Mouse (Mus musculus) kidney, postnatal 0 days (tissue): ENCODE measurements around the gene Gm20388. TPM values are rescaled to one million over a fixed set of nuclear protein-coding genes. Genes with fewer than 3 reads are reported as not detected.

Experiments
- ATAC-seq: fragments of 200-750 bp; cut with Nextera tagmentation; replicated peaks from 2 replicates; pipeline ENCODE4 v1.8.0; 2017; ENCODE audit warnings: low read depth, moderate number of reproducible peaks, moderate TSS enrichment, moderate library complexity; ENCODE audit not compliant: low FRiP score
- DNase-seq: peaks from one replicate; pipeline ENCODE4 v3.0.0-alpha.2; 2016; ENCODE audit warnings: low spot score
- H3K27ac ChIP-seq: fragments of 300-500 bp; sonication (generic); 2 replicates; pipeline ENCODE4 v1.5.1; 2014; ENCODE audit warnings: mild to moderate bottlenecking
- H3K27me3 ChIP-seq: fragments of 300-500 bp; sonication (generic); 2 replicates; pipeline ENCODE4 v1.6.1; 2014; ENCODE audit warnings: low read length, mixed read lengths; ENCODE audit not compliant: insufficient read depth
- H3K36me3 ChIP-seq: fragments of 300-500 bp; sonication (generic); 2 replicates; pipeline ENCODE4 v1.6.1; 2014; ENCODE audit warnings: low read length, mixed read lengths; ENCODE audit not compliant: insufficient read depth
- H3K4me1 ChIP-seq: fragments of 300-500 bp; sonication (generic); replicated peaks from 2 replicates; pipeline ENCODE4 v1.6.1; 2014; ENCODE audit warnings: antibody characterized with exemption, low read length, mixed read lengths; ENCODE audit not compliant: insufficient read depth
- H3K4me2 ChIP-seq: fragments of 300-500 bp; sonication (generic); 2 replicates; pipeline ENCODE4 v1.6.1; 2014; ENCODE audit warnings: mild to moderate bottlenecking, low read length, moderate library complexity, mixed read lengths
- H3K4me3 ChIP-seq: fragments of 300-500 bp; sonication (generic); replicated peaks from 2 replicates; pipeline ENCODE4 v1.5.1; 2014; ENCODE audit warnings: low read depth, low read length
- H3K9ac ChIP-seq: fragments of 300-500 bp; sonication (generic); 2 replicates; pipeline ENCODE4 v1.6.1; 2014; ENCODE audit warnings: low read depth, low read length
- H3K9me3 ChIP-seq: fragments of 300-500 bp; sonication (generic); replicated peaks from 2 replicates; pipeline ENCODE4 v1.6.1; 2016; ENCODE audit warnings: low read length, inconsistent platforms, mixed read lengths
- CTCF ChIP-seq: IDR thresholded peaks from 2 replicates; pipeline ENCODE4 v1.5.1; 2016; ENCODE audit warnings: antibody characterized with exemption, low read depth, mild to moderate bottlenecking, moderate library complexity
- WGBS: fragments of 180-500 bp; shearing (Covaris S2); extraction: QIAGEN DNeasy Blood & Tissue Kit; methylation state at CpG from one replicate; pipeline ENCODE4 v1.1.7; 2014; 5-methylcytosine and 5-hydroxymethylcytosine counted together
- polyA plus RNA-seq: library from polyadenylated mRNA; unstranded; fragments of >200 nt; fragmentation: Nextera tagmentation; extraction: Ambion mirVana; gene quantifications from 2 replicates; pipeline ENCODE4 v1.2.1, GENCODE M21; 2015

Gene Gm20388
- polyA plus RNA-seq, 1 experiment from 2014 or later, result not detected

- no peak overlapping the region for H3K9ac ChIP-seq
- H3K4me3 ChIP-seq, result no peak overlapping the region
- no peak for TF ChIP-seq CTCF
- no peaks in the 10 kb centered on the region for H3K9me3 ChIP-seq
- no peaks in the 10 kb centered on the region for H3K27me3 ChIP-seq
- H3K36me3 ChIP-seq, result no peaks in the 10 kb centered on the region
- H3K27ac ChIP-seq, result no peak overlapping the region
- peaks cover 4% of the 10 kb centered on the region; the same call in 1 of the 2 replicates for H3K4me1 ChIP-seq
- WGBS, result 38% methylated on average over 3 of the region's 4 CpGs
- no peak overlapping the region for H3K4me2 ChIP-seq
- ATAC-seq, result no peak
- DNase-seq, result no peak
These were observed 3851.2 kb downstream of the Gm20388 start for GRCm38 (mm10) chr8:123761883-123762270.

DNA sequence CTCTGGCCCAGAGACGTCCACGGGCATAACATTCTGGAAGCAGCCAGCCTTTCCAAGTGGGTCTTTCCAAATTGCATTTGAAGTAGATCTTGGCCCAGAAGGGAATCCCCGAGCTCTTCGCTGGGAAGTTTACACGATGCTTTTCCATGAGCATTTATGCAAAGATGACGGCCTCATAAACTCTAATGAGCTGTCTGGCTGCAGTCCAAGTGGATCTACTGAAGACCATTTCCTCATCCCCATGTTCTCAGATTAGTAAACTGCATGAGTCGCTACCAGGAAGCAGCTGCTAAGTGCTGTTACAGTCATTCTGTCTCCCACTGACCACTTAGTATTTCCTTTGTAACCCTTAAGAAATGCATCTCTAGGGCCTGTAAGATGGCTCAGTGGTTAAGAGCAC is 3852.7 kb downstream of the Gm20388 start:
- peak; percentile 82 for DNase-seq
- no peak for ATAC-seq
- Histone ChIP-seq H3K4me1 (peaks cover 4% of the 10 kb centered on the region; the same call in 1 of the 2 replicates), H3K27ac (no peak overlapping the region), H3K4me3 (no peak overlapping the region), H3K36me3 (no peaks in the 10 kb centered on the region), H3K4me2 (no peak overlapping the region), H3K27me3 (no peaks in the 10 kb centered on the region), H3K9ac (no peak overlapping the region), H3K9me3 (no peaks in the 10 kb centered on the region)
- WGBS, result 46% methylated on average over 7 of the region's 7 CpGs
- TF ChIP-seq CTCF, result no peak

DNA sequence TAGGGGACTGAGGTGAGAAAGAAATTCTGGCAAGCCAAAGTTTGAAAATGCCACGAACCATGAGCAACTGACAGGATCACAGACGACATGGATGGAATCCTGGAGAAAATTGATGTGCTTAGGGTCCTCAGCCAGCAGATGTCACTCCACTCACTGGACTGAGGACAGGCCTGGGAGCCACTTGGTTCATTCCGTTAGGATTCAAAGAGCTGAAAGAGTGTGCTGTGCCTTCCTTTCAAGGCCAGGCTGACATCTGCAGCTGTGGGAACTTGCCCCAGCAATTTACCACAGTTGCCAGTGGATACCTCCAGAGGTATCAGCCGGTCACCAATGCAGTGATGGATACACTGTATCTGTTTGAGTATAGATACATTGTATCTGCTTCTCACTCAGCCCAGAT is 3854.0 kb downstream of the Gm20388 start:
- no peak for DNase-seq
- no peak overlapping the region for H3K4me2 ChIP-seq
- no peak for ATAC-seq
- H3K9ac ChIP-seq, result no peak overlapping the region
- no peak overlapping the region for H3K27ac ChIP-seq
- H3K27me3 ChIP-seq, result no peaks in the 10 kb centered on the region
- peaks cover 4% of the 10 kb centered on the region; the same call in 1 of the 2 replicates for H3K4me1 ChIP-seq
- H3K4me3 ChIP-seq, result no peak overlapping the region
- no peaks in the 10 kb centered on the region for H3K36me3 ChIP-seq
- WGBS, result 54% methylated on average over 4 of the region's 4 CpGs
- H3K9me3 ChIP-seq, result no peaks in the 10 kb centered on the region
- TF ChIP-seq CTCF, result peak; percentile 63

DNA sequence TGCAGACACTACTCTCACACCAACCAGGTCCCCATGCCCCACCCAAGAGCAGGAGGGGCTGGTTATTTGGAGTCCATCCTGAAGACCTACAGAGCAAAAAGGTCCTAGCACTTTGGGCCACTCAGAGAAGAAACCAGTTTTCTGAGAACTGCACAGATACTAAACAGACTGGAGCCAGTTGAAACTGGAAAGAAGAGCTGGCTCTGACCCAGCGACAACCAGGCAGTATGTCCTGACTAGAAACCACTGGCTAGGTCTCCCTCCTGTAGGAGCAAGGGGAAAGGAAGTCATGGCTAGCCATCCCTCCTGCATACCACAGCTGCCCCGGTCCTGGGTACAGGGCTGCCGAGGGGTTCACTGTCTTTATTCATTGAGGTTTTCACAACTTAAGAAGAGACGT is 3855.9 kb downstream of the Gm20388 start:
- H3K9ac ChIP-seq, result no peak overlapping the region
- H3K27ac ChIP-seq, result no peak overlapping the region
- DNase-seq (no peak), ATAC-seq (no peak)
- WGBS, result 75% methylated on average over 4 of the region's 4 CpGs
- no peak overlapping the region for H3K4me2 ChIP-seq
- H3K36me3 ChIP-seq, result no peaks in the 10 kb centered on the region
- no peak overlapping the region for H3K4me3 ChIP-seq
- no peaks in the 10 kb centered on the region for H3K9me3 ChIP-seq
- H3K4me1 ChIP-seq, result peaks cover 4% of the 10 kb centered on the region; the same call in 1 of the 2 replicates
- no peak for TF ChIP-seq CTCF
- no peaks in the 10 kb centered on the region for H3K27me3 ChIP-seq

- Histone ChIP-seq H3K9me3 (no peaks in the 10 kb centered on the region), H3K9ac (no peak overlapping the region), H3K27ac (no peak overlapping the region), H3K4me3 (no peak overlapping the region), H3K4me2 (no peak overlapping the region), H3K36me3 (no peaks in the 10 kb centered on the region), H3K27me3 (no peaks in the 10 kb centered on the region), H3K4me1 (peaks cover 4% of the 10 kb centered on the region; the same call in 1 of the 2 replicates)
- ATAC-seq (no peak), DNase-seq (no peak)
- 78% methylated on average over 8 of the region's 8 CpGs for WGBS
- no peak for TF ChIP-seq CTCF
These were observed 3857.2 kb downstream of the Gm20388 start for GRCm38 (mm10) chr8:123767874-123768273.

DNA sequence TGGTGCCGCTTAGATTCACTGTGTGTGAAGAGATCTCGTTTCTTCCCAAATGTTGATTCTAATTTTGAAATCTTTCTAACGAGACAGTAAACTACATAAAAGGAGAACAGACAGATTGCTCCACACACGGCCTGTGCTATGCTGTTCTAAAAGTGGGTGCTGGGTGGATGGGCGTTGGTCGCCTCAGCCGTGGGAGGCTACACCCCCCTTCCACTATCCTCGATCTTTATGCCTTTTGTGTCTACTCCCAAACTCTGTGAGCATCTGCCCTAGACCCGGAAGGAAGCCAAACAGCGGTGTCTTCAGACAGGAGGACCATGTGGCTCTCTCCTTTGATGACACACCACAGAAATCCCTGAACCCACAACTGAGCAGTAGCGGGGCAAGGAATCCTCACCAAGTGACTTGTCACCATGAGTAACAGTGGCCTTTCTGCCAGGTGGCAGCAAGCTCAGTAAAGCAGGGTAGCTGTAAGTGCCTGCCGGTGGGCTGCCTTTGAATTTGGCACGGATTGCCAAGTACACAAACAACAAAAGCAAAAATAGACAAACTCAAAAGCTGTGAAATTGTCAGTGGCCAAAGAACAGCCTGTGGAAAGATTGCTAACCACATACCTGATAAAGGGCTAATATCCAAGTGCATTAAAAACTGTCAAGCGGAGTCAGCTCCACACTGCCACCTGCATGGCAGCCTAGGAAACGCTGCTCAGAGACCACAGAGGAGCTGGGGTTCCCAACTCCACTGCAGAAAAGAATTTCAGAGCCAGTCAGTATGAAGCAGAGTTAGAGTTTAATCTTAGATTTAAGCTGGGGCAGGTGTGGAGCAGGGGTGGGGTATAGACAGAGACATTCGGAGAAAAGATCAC is 3858.1 kb downstream of the Gm20388 start:
- 60% methylated on average over 16 of the region's 16 CpGs for WGBS
- peak; percentile 83 for TF ChIP-seq CTCF
- Histone ChIP-seq H3K4me2 (no peak overlapping the region), H3K36me3 (no peaks in the 10 kb centered on the region), H3K4me1 (peaks cover 4% of the 10 kb centered on the region; the same call in 1 of the 2 replicates), H3K9me3 (no peaks in the 10 kb centered on the region), H3K27ac (no peak overlapping the region), H3K27me3 (no peaks in the 10 kb centered on the region), H3K9ac (no peak overlapping the region), H3K4me3 (no peak overlapping the region)
- peak; percentile 80 for DNase-seq
- no peak for ATAC-seq
